Mouse (Mus musculus) neural tube, embryonic 15.5 days (tissue): Measurements from ENCODE around the gene Rps8. TPM values are rescaled to one million over a fixed set of nuclear protein-coding genes. Genes with fewer than 3 reads are reported as not detected.

Experiments used
- ATAC-seq: fragments of 200-750 bp; cut with Nextera tagmentation; 2 replicates; pipeline ENCODE4 v1.8.0; 2017; ENCODE audit warnings: mild to moderate bottlenecking, moderate TSS enrichment, moderate library complexity; ENCODE audit not compliant: low FRiP score
- H3K27ac ChIP-seq: fragments of 300-500 bp; sonication (generic); replicated peaks from 2 replicates; pipeline ENCODE4 v1.5.1; 2015; ENCODE audit warnings: mild to moderate bottlenecking, inconsistent platforms
- H3K27me3 ChIP-seq: fragments of 300-500 bp; sonication (generic); replicated peaks from 2 replicates; pipeline ENCODE4 v1.6.1; 2015; ENCODE audit warnings: inconsistent platforms
- H3K36me3 ChIP-seq: fragments of 300-500 bp; sonication (generic); 2 replicates; pipeline ENCODE4 v1.6.1; 2015; ENCODE audit warnings: inconsistent platforms
- H3K4me1 ChIP-seq: fragments of 300-500 bp; sonication (generic); 2 replicates; pipeline ENCODE4 v1.6.1; 2015; ENCODE audit warnings: inconsistent platforms
- H3K4me2 ChIP-seq: fragments of 300-500 bp; sonication (generic); 2 replicates; pipeline ENCODE4 v1.6.1; 2015; ENCODE audit warnings: inconsistent platforms, mild to moderate bottlenecking, moderate library complexity
- H3K4me3 ChIP-seq: fragments of 300-500 bp; sonication (generic); replicated peaks from 2 replicates; pipeline ENCODE4 v1.5.1; 2015; ENCODE audit warnings: mild to moderate bottlenecking, inconsistent platforms
- H3K9ac ChIP-seq: fragments of 300-500 bp; sonication (generic); replicated peaks from 2 replicates; pipeline ENCODE4 v1.6.1; 2015; ENCODE audit warnings: mild to moderate bottlenecking, inconsistent platforms
- H3K9me3 ChIP-seq: fragments of 300-500 bp; sonication (generic); replicated peaks from 2 replicates; pipeline ENCODE4 v1.6.1; 2016; ENCODE audit warnings: inconsistent platforms
- WGBS: fragments of 180-500 bp; shearing (Covaris S2); methylation state at CpG from one replicate; pipeline ENCODE4 v1.1.7; 2015; ENCODE audit warnings: mixed read lengths; 5-methylcytosine and 5-hydroxymethylcytosine counted together
- microRNA-seq: library from miRNA; unstranded; fragments of <30 nt; microRNA quantifications from one replicate; pipeline ENCODE4, GENCODE M21; 2017
- polyA plus RNA-seq: library from polyadenylated mRNA; unstranded; fragments of >200 nt; fragmentation: Nextera tagmentation; extraction: Ambion mirVana; gene quantifications from 2 replicates; pipeline ENCODE4 v1.2.1, GENCODE M21; 2015

Gene Rps8
- polyA plus RNA-seq, 1 experiment from 2014 or later, result 530 TPM

DNA sequence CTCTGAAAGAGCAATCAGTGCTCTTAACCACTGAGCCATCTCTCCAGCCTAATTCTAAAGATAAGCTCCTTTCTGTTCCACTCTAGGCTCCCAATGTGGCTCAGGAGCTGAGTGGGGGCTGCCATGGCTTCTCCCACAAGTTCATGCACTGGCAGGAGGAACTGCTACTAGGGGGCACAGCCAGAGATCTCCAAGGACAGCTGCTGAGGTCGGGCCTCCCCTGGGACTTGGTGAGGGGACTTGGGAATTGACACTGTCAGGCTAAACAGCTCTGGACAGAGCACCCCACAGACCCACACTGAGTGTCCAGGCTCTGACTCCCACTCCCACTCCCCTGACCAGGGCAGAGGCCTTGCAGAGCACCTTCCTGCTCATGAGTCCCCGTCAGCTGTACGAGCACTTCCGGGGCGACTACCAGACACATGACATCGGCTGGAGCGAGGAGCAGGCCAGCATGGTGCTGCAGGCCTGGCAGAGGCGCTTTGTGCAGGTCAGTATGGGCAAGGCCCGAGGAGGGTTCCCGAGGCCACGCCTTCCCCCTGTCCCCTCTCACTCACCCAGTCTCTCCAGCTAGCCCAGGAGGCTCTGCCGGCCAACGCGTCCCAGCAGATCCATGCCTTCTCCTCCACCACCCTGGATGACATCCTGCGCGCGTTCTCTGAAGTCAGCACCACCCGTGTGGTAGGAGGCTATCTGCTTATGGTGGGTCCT, 48.1 kb downstream of the Rps8 start:
- Histone ChIP-seq H3K27me3 (no peaks in the 10 kb centered on the region), H3K4me2 (no peak overlapping the region), H3K9me3 (no peaks in the 10 kb centered on the region), H3K4me1 (peaks cover 11% of the 10 kb centered on the region), H3K27ac (no peak overlapping the region), H3K4me3 (no peak overlapping the region), H3K9ac (no peak overlapping the region), H3K36me3 (peaks cover 53% of the 10 kb centered on the region)
- ATAC-seq, result no peak
- 90% methylated on average over 18 of the region's 18 CpGs for WGBS

DNA sequence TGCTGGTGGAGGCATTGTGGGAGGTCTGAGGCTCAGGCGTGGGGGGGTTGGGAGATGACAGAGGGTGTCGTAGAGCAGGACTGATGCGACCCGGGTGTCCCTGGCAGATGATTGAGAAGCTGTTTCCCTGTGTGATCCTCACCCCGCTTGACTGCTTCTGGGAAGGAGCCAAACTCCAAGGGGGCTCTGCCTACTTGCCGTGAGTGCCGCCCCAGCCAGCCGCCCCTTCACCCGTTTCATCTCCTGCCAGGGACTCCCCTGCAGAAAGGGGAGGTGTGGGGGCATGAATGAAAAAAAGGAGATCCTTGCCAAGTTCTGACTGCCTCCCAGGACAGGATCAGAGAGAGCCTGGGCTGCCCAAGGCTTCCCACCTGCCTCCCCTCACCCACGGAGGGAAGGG, 50.9 kb downstream of the Rps8 start:
- Histone ChIP-seq H3K9ac (no peak overlapping the region), H3K27me3 (no peaks in the 10 kb centered on the region), H3K4me3 (no peak overlapping the region), H3K4me2 (no peak overlapping the region), H3K9me3 (no peaks in the 10 kb centered on the region), H3K36me3 (peaks cover 42% of the 10 kb centered on the region), H3K4me1 (peaks cover 11% of the 10 kb centered on the region), H3K27ac (no peak overlapping the region)
- ATAC-seq, result no peak
- WGBS, result 52% methylated on average over 10 of the region's 10 CpGs

DNA sequence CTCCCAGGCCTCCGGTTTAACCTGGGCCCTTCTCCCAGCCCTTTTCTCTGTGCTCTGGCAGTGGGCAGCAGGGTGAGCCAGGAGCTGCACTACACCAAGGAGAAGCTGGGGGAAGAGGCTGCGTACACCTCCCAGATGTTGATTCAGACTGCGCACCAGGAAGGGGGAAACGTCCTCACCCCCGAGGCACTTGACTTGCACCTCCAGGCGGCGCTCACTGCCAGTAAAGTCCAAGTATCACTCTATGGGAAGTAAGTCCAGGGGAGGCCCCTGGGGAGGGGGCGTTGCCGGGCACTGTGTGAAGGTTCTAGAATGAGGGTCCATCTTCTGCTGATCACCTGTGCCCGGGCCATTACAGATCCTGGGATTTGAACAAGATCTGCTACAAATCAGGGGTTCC, 51.4 kb downstream of the Rps8 start:
- H3K27ac ChIP-seq, result no peak overlapping the region
- H3K4me1 ChIP-seq, result peaks cover 11% of the 10 kb centered on the region
- no peaks in the 10 kb centered on the region for H3K9me3 ChIP-seq
- no peak overlapping the region for H3K4me3 ChIP-seq
- no peak overlapping the region for H3K4me2 ChIP-seq
- 80% methylated on average over 10 of the region's 10 CpGs for WGBS
- no peaks in the 10 kb centered on the region for H3K27me3 ChIP-seq
- ATAC-seq, result no peak
- no peak overlapping the region for H3K9ac ChIP-seq
- peaks cover 38% of the 10 kb centered on the region for H3K36me3 ChIP-seq

Small RNA genes within 50 kb of the gene (microRNA-seq; reads per million reads assigned to microRNA genes)
- gene Gm22398, result not detected

Other genes with a start within 250 kb of the Rps8 start
- 57.2 and 62.7 TPM in 2 replicates for gene Urod, start 161.8 kb downstream of the Rps8 start, polyA plus RNA-seq
- 22.4 and 24.9 TPM in 2 replicates for gene Hectd3, start 160.9 kb downstream of the Rps8 start, polyA plus RNA-seq
- gene Eif2b3, start 136.8 kb downstream of the Rps8 start, polyA plus RNA-seq, result 46.1 and 49.1 TPM in 2 replicates
- gene Ptch2, start 60.2 kb downstream of the Rps8 start, polyA plus RNA-seq, result 6.9 and 7.1 TPM in 2 replicates
- gene Btbd19, start 30.5 kb downstream of the Rps8 start, polyA plus RNA-seq, result 4.7 and 5.5 TPM in 2 replicates
- not detected in 2 replicates for gene Tctex1d4, start 29.4 kb downstream of the Rps8 start, polyA plus RNA-seq
- gene Plk3, start 22.3 kb downstream of the Rps8 start, polyA plus RNA-seq, result 19.5 and 22.5 TPM in 2 replicates
- 6.8 and 17.1 TPM in 2 replicates for gene Kif2c, start 26.4 kb upstream of the Rps8 start, polyA plus RNA-seq
- gene Tmem53, start 95.7 kb upstream of the Rps8 start, polyA plus RNA-seq, result 6.3 and 8.7 TPM in 2 replicates
- gene Armh1, start 95.9 kb upstream of the Rps8 start, polyA plus RNA-seq, result 1.4 and 1.5 TPM in 2 replicates